Mouse (Mus musculus) intestine, embryonic 15.5 days (tissue): Measurements from ENCODE around the gene 4921539E11Rik. TPM values are rescaled to one million over a fixed set of nuclear protein-coding genes. Genes with fewer than 3 reads are reported as not detected.

ENCODE experiments used
- polyA plus RNA-seq: library from polyadenylated mRNA; unstranded; fragments of >200 nt; fragmentation: Nextera tagmentation; extraction: Ambion mirVana; gene quantifications from 2 replicates; pipeline ENCODE4 v1.2.1, GENCODE M21; 2015

Gene 4921539E11Rik
- polyA plus RNA-seq, 1 experiment from 2014 or later: not detected

Other genes starting within 250 kb of the 4921539E11Rik start
- gene Mier1, start 176.5 kb downstream of the 4921539E11Rik start, polyA plus RNA-seq: 36.0 and 42.5 TPM in 2 replicates
- gene Wdr78, start 176.3 kb downstream of the 4921539E11Rik start, polyA plus RNA-seq: 1.6 and 1.8 TPM in 2 replicates
- 9.6 TPM in 2 replicates for gene Slc35d1, start 75.7 kb downstream of the 4921539E11Rik start, polyA plus RNA-seq
- gene Oma1, start 22.9 kb upstream of the 4921539E11Rik start, polyA plus RNA-seq: 22.5 and 23.0 TPM in 2 replicates